Mouse (Mus musculus) yolk sac, embryonic 10.5 days (tissue): ENCODE results near the gene Papss2.

Source experiments
- DNase-seq: peaks from one replicate; pipeline ENCODE4 v3.0.0-alpha.2; 2017; ENCODE audit warnings: low spot score

Papss2 gene

GRCm38 (mm10) chr19:32711761-32712541 is 116.4 kb downstream of the Papss2 start:
- peak; percentile 91 for DNase-seq

- DNase-seq = peak; percentile 73
These were observed 117.0 kb downstream of the Papss2 start for GRCm38 (mm10) chr19:32712588-32713042.

- DNase-seq = no peak
These were observed 117.9 kb downstream of the Papss2 start for GRCm38 (mm10) chr19:32713471-32713870.

- peak; percentile 41 for DNase-seq
These were observed 119.6 kb downstream of the Papss2 start for GRCm38 (mm10) chr19:32715201-32715600.

- DNase-seq = no peak
These were observed 120.1 kb downstream of the Papss2 start for GRCm38 (mm10) chr19:32715681-32716080.
